Mouse (Mus musculus): ENCODE measurements at regions not wholly inside any gene's neighbourhood (a gene's known extent, or its start where the extent isn't known, plus 50 kb on each side); places are given as distances from the start of the nearest gene placed in this dataset.

- TF ChIP-seq CTCF (IDR thresholded peaks at IDR 0.05; ENCODE audit: low read depth, low read length) (no peak), POLR2AphosphoS5 (IDR thresholded peaks at IDR 0.05; ENCODE audit: insufficient replicate concordance, low read depth, low read length) (no peak), GATA2 (IDR thresholded peaks at IDR 0.05; ENCODE audit: borderline replicate concordance, low read depth, low read length) (no peak), TAL1 (conservative IDR thresholded peaks at IDR 0.05; ENCODE audit: low read depth, low read length) (no peak), GATA1 (IDR thresholded peaks at IDR 0.05; ENCODE audit: borderline replicate concordance, low read length) (no peak)
These were observed 87.2 kb upstream of the Vmn1r2 start for GRCm38 (mm10) chr4:3079901-3080300.
